10 mouse cellular contexts compared by ENCODE assay signal in the genomic region with DNA sequence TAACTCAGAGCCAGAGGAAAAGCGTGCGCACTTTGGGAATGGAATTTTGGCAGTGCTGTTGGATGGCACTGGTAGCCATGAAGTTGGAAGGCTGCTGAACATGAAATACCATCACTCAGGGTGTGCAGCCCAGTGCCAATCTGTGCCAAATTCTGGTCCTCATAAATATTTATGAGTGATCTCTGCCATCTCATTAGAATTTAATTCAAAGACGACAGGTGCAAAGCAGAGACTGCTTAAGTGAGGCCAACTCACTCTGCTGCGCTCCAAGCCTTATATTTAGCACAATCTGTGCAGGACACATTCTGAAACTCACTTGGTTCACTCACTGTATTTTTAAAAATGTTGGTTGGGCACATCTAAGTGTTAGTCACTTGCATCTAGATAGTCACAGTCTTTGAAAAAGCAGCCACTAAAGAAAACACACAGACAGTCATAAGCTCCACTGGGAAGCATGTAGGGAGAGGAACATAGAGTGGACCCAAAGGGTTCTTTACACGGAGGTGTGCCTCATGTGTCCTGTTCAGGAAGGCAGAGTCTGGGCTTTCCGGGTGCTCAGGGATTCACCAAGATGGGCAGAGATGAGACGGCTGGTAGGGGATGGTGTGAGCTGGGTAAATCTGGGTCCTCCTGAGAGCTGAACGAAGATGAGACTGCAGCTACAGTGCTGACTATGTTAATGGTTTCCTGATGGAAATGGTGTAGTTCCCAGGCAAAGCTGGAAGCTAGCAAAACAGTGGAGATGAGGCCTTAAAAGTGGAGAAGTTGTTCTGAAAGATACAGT.
A peak's percentile ranks its signal among the peaks of the same experiment; 100 is the strongest.
DNase-seq lines count a peak whose midpoint lies in the region; ATAC-seq lines count a peak whose summit lies in the region.
"Had no signal": no experiment of that assay in that cellular context is flagged by ENCODE, and none has a peak within 500 bp of the region (broad histone marks: within the 10 kb centered on the region; RNA-seq: fewer than 3 reads in every experiment).

No protein-coding gene starts in this region.

- no peaks in the 10 kb centered on the region for H3K9me3 ChIP-seq in hindbrain, embryonic 15.5 days
- H3K9me3 ChIP-seq in hindbrain, embryonic 12.5 days (replicated peaks) = no peaks in the 10 kb centered on the region
- H3K9me3 ChIP-seq: heart, embryonic 10.5 days had no signal

- no peak overlapping the region for H3K4me2 ChIP-seq in hindbrain, embryonic 15.5 days
- no peak overlapping the region for H3K4me2 ChIP-seq in hindbrain, embryonic 12.5 days (replicated peaks)

- H3K27ac ChIP-seq in hindbrain, embryonic 15.5 days (replicated peaks) = peak overlapping the region; percentile 23; the same call in 1 of the 2 replicates
- H3K27ac ChIP-seq in hindbrain, embryonic 12.5 days = no peak overlapping the region; the same call in 1 of the 2 replicates
- H3K27ac ChIP-seq: heart, embryonic 10.5 days; liver, embryonic 14.5 days had no signal

- no peaks in the 10 kb centered on the region for H3K27me3 ChIP-seq in hindbrain, embryonic 15.5 days
- no peaks in the 10 kb centered on the region for H3K27me3 ChIP-seq in hindbrain, embryonic 12.5 days
- H3K27me3 ChIP-seq: CH12.LX had no signal

- no peak overlapping the region for H3K4me3 ChIP-seq in hindbrain, embryonic 15.5 days
- no peak overlapping the region for H3K4me3 ChIP-seq in hindbrain, embryonic 12.5 days
- H3K4me3 ChIP-seq: heart, embryonic 10.5 days had no signal

- H3K9ac ChIP-seq in hindbrain, embryonic 15.5 days = no peak overlapping the region
- no peak overlapping the region for H3K9ac ChIP-seq in hindbrain, embryonic 12.5 days
- H3K9ac ChIP-seq: liver, embryonic 14.5 days had no signal

- no peaks in the 10 kb centered on the region for H3K4me1 ChIP-seq in hindbrain, embryonic 15.5 days (replicated peaks)
- peaks cover 8% of the 10 kb centered on the region for H3K4me1 ChIP-seq in hindbrain, embryonic 12.5 days

- intact Hi-C loops in left cerebral cortex, postnatal 14 days (cut with DNase I) = no loop called here

- DNase-seq in frontal cortex, postnatal 36 days (ENCODE audit: low spot score in 2 of 2) = peak; percentile 24 to 54
- DNase-seq in left cerebral cortex, postnatal 14 days (ENCODE audit: low spot score in 2 of 2) = peak; percentile 17 to 49
- peak; percentile 11 to 38 for DNase-seq in right cerebral cortex, postnatal 36 days (ENCODE audit: low spot score in 2 of 2)
- no peak for DNase-seq in lung, adult 18-20 months

- ATAC-seq in hindbrain, embryonic 15.5 days (ENCODE audit: low FRiP score, low read depth) = peak; percentile 88
- no peak for ATAC-seq in hindbrain, embryonic 12.5 days (ENCODE audit: low FRiP score)
- no peak for ATAC-seq in monocyte, adult 5-6 weeks (replicated peaks; ENCODE audit: insufficient number of reproducible peaks, low FRiP score, low TSS enrichment, poor library complexity, severe bottlenecking)

- no peaks in the 10 kb centered on the region for H3K36me3 ChIP-seq in hindbrain, embryonic 15.5 days
- no peaks in the 10 kb centered on the region for H3K36me3 ChIP-seq in hindbrain, embryonic 12.5 days
- H3K36me3 ChIP-seq: heart, embryonic 10.5 days had no signal

- 60% methylated on average over 8 of the region's 8 CpGs for WGBS in hindbrain, embryonic 15.5 days
- WGBS in hindbrain, embryonic 12.5 days = 70% methylated on average over 8 of the region's 8 CpGs

Comparison
In these comparisons a context has a peak if more than half of its experiments do, and no peak if none do; other contexts are left out.
1. DNase-seq: peak in frontal cortex, postnatal 36 days (2 of 2), left cerebral cortex, postnatal 14 days (2 of 2) and right cerebral cortex, postnatal 36 days (2 of 2); none in lung, adult 18-20 months (0 of 2).